Mouse (Mus musculus) C2C12 (cell line): Measurements from ENCODE around the gene Atg13. TPM values are rescaled to one million over a fixed set of nuclear protein-coding genes. Genes with fewer than 3 reads are reported as not detected.

Experiments
- H3K27me3 ChIP-seq: one replicate; pipeline ENCODE4 v1.6.1; 2011; ENCODE audit not compliant: control insufficient read depth, insufficient read depth, insufficient read length
- H3K36me3 ChIP-seq: one replicate; pipeline ENCODE4 v1.6.1; 2011; ENCODE audit not compliant: control insufficient read depth, insufficient read depth
- H3K4me3 ChIP-seq: one replicate; pipeline ENCODE4 v1.5.1; 2011; ENCODE audit warnings: mild to moderate bottlenecking, control low read depth; ENCODE audit not compliant: poor library complexity, insufficient read depth, severe bottlenecking
- H3K79me2 ChIP-seq: one replicate; pipeline ENCODE4 v1.6.1; 2011; ENCODE audit not compliant: control insufficient read depth, insufficient read depth
- H3K79me3 ChIP-seq: one replicate; pipeline ENCODE4 v1.6.1; 2011; ENCODE audit warnings: low read depth, control low read depth
- H3ac ChIP-seq: one replicate; pipeline ENCODE3; 2011; ENCODE audit warnings: low read depth; ENCODE audit not compliant: control insufficient read depth, insufficient read length
- CEBPB ChIP-seq: IDR thresholded peaks from one replicate; pipeline ENCODE4 v1.6.1; 2011; ENCODE audit warnings: low read depth, mild to moderate bottlenecking, control low read depth, moderate library complexity
- CTCF ChIP-seq: IDR thresholded peaks from one replicate; pipeline ENCODE4 v1.5.1; 2011; ENCODE audit not compliant: control insufficient read depth, insufficient read depth, insufficient read length
- FOSL1 ChIP-seq: IDR thresholded peaks from one replicate; pipeline ENCODE4 v1.8.0; 2011; ENCODE audit warnings: mild to moderate bottlenecking, low read length; ENCODE audit not compliant: poor library complexity, insufficient read depth, severe bottlenecking
- MAX ChIP-seq: IDR thresholded peaks from one replicate; pipeline ENCODE4 v1.6.1; 2011; ENCODE audit warnings: mild to moderate bottlenecking, control low read depth
- MYOD1 ChIP-seq: IDR thresholded peaks from one replicate; pipeline ENCODE4 v1.6.1; 2011; ENCODE audit warnings: low read depth; ENCODE audit not compliant: control insufficient read depth, insufficient read length
- MYOG ChIP-seq: IDR thresholded peaks from one replicate; pipeline ENCODE4 v1.6.1; 2011; ENCODE audit not compliant: control insufficient read depth, insufficient read length; ENCODE audit errors: extremely low read depth
- USF1 ChIP-seq: IDR thresholded peaks from one replicate; pipeline ENCODE4 v1.6.1; 2011; ENCODE audit warnings: low read depth, mild to moderate bottlenecking, control low read depth, moderate library complexity
- polyA plus RNA-seq: library from polyadenylated mRNA; unstranded; fragments of >200 nt; fragmentation: generic; extraction: Trizol; gene quantifications from one replicate; pipeline ENCODE4 v1.2.1, GENCODE M21; 2012; ENCODE audit warnings: missing spikeins

Atg13 gene
- polyA plus RNA-seq, 1 experiment: 12.9 TPM

DNA sequence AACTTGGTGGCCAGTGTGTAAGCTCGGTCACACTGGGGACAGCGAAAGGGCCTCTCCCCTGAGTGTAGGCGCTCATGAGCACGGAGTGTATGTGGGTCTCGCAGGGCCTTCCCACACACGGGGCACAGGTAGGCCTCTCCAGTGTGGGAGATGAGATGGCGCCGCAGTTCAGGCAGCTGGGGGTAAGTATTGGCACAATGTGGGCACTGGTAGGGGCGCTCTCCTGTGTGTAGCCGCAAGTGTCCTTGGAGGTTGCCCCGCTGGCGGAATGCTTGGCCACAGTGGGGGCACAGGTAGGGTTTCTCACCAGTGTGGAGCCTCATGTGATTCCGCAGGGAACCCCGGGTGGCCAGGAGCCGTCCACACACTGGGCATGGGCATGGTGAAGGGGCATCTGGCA is 65.0 kb downstream of the Atg13 start:
- no peaks in the 10 kb centered on the region for H3K27me3 ChIP-seq
- peaks cover 45% of the 10 kb centered on the region for H3K79me2 ChIP-seq
- TF ChIP-seq CTCF: no peak
- no peak for TF ChIP-seq CEBPB
- TF ChIP-seq FOSL1: no peak
- TF ChIP-seq MAX: no peak
- TF ChIP-seq MYOG: no peak
- TF ChIP-seq MYOD1: no peak
- TF ChIP-seq USF1: no peak
- peaks cover 19% of the 10 kb centered on the region for H3K79me3 ChIP-seq
- peaks cover 45% of the 10 kb centered on the region for H3K36me3 ChIP-seq
- H3K4me3 ChIP-seq: no peak overlapping the region
- H3ac ChIP-seq: no peak overlapping the region

DNA sequence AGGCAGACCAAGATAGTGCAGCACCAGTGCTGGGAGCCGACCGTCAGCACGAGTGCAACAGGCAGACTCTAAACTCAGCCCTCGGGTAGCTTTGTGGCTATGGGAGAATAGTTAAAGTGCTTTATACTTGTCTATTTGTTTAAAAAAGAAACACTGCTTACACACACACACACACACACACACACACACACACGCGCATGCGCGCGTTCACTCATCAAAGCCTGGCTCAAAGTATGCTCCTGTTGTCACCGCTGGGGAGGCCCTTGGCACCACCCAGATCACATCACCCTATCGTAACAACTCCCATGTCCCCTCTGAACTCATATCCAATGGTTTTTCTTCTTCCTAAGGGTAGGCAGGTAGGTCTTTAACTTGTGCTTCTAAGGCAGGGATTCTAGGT is 66.4 kb downstream of the Atg13 start:
- TF ChIP-seq MAX: no peak
- no peak for TF ChIP-seq USF1
- TF ChIP-seq FOSL1: no peak
- no peak for TF ChIP-seq MYOD1
- no peak for TF ChIP-seq CEBPB
- TF ChIP-seq CTCF: no peak
- no peak for TF ChIP-seq MYOG
- H3K36me3 ChIP-seq: peaks cover 45% of the 10 kb centered on the region
- H3ac ChIP-seq: no peak overlapping the region
- H3K27me3 ChIP-seq: no peaks in the 10 kb centered on the region
- peaks cover 35% of the 10 kb centered on the region for H3K79me2 ChIP-seq
- peaks cover 12% of the 10 kb centered on the region for H3K79me3 ChIP-seq
- no peak overlapping the region for H3K4me3 ChIP-seq

DNA sequence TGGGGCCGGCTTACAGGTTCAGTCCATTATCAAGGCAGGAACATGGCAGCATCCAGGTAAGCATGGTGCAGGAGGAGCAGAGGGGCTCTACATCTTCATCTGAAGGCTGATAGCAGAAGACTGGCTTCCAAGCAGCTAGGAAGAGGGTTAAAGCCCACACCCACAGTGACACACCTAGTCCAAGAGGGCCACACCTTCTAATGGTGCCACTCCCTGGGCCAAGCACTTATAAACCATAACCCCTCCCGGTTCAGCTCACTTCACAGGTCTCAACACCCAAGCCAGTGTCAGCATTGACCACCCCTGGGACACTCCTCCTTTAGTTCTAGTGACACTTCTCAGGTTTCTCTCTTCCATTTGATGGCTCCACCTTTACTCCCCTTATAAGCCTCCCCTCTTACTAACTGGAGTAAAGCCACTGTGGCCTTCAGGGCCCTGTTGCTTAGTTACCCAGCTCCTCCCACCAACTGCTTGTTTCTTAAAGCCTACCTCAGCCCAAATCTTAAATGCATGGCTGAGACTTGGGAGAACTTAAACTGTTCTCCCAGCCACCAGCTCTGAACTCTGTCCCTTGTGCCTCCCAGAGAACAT is 67.5 kb downstream of the Atg13 start:
- Histone ChIP-seq H3K27me3 (no peaks in the 10 kb centered on the region), H3K36me3 (peaks cover 43% of the 10 kb centered on the region), H3K4me3 (no peak overlapping the region)

DNA sequence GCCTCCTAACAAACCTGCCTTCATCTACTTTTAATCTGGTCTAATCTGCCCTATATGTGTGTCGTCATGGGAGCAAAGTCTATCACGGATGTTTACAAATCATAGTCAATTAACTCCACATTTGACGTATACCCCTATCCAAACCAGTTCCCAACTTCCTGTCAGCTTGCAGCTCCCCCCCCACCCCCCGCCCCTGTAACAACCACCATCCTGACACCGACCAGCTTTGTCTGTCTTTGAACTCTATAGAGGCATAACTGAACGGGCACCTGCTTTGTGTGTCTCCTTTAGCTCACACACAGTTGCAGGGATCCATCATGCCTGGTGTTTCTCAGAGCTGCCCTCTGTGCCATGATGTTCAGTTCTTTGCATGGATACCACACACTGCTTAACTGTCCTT is 71.4 kb downstream of the Atg13 start:
- TF ChIP-seq CEBPB (no peak), CTCF (no peak), FOSL1 (no peak), USF1 (no peak), MYOG (no peak), MAX (no peak)
- no peaks in the 10 kb centered on the region for H3K27me3 ChIP-seq
- no peaks in the 10 kb centered on the region for H3K79me2 ChIP-seq
- no peaks in the 10 kb centered on the region for H3K79me3 ChIP-seq
- H3K36me3 ChIP-seq: peaks cover 3% of the 10 kb centered on the region
- H3K4me3 ChIP-seq: no peak overlapping the region
- no peak overlapping the region for H3ac ChIP-seq

More for the DNA sequence above, 67.5 kb downstream of the Atg13 start:
- TF ChIP-seq CTCF (no peak), FOSL1 (no peak), MYOD1 (no peak), MAX (no peak)
- peaks cover 3% of the 10 kb centered on the region for H3K79me3 ChIP-seq
- no peak overlapping the region for H3ac ChIP-seq
- peaks cover 24% of the 10 kb centered on the region for H3K79me2 ChIP-seq

DNA sequence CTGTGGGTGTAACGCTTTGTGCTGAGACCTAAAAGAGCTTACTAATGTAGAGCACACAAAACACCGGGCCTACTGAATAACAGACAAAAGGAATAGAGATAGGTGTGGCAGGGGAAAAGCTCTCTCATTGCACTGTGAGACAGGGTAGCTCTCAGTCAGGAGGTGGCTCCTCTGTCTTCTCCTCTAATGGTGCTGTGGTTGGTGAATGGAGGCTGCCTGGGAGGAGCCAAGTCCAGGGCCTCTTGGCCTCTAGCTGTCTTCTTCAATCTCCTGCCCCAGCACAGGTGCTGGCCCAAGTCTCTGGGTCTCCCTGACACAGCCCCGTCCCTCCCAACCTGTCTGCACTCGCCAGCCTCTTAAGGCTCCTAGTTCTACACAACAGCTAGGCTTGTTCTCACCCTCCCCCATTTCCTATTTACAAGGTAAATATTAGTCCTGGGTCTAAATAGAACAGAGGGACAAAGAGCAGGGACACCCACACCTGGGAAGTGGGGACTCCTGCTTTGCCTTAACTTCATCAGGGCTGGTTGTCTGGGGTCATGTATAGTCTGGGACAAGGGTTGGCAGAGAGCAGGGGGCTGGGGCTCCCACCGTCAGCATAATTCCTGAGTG is 73.5 kb downstream of the Atg13 start:
- Histone ChIP-seq H3K27me3 (no peaks in the 10 kb centered on the region), H3K4me3 (no peak overlapping the region), H3K79me3 (no peaks in the 10 kb centered on the region), H3K79me2 (no peaks in the 10 kb centered on the region), H3ac (no peak overlapping the region), H3K36me3 (no peaks in the 10 kb centered on the region)
- no peak for TF ChIP-seq CTCF
- no peak for TF ChIP-seq MYOD1
- TF ChIP-seq MAX: no peak
- TF ChIP-seq MYOG: no peak
- TF ChIP-seq USF1: no peak
- TF ChIP-seq FOSL1: no peak
- TF ChIP-seq CEBPB: no peak

DNA sequence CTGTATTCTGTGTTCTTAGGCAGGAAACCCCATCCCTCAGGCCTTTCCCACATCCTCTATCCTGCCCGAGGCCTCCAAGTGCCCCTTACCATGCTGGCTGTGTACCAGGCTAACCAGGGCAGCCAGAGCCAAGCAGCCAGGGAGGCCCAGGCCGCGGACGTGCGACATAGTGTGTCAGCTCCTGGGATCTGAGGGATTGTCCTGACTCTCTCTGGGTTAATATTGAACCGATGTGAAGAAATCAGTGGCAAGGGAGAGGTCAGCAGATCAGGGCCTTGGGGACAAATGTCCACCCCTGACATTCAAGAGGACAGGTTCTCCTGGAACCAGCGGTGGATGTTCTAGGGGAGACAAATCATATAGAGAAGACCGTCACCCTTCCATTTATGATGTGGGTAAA is 74.1 kb downstream of the Atg13 start, which contains the start of gene F2:
TSS of gene F2 (minus strand) at position 186 of the 400 bp plus-strand sequence.
- Histone ChIP-seq H3K27me3 (no peaks in the 10 kb centered on the region), H3K4me3 (no peak within 1 kb of the TSS), H3ac (no peak within 1 kb of the TSS), H3K79me2 (no peaks in the 10 kb centered on the region), H3K36me3 (no peaks in the 10 kb centered on the region), H3K79me3 (no peaks in the 10 kb centered on the region)
- TF ChIP-seq MAX (no peak), MYOG (no peak), CTCF (no peak)
